In the genomic region with DNA sequence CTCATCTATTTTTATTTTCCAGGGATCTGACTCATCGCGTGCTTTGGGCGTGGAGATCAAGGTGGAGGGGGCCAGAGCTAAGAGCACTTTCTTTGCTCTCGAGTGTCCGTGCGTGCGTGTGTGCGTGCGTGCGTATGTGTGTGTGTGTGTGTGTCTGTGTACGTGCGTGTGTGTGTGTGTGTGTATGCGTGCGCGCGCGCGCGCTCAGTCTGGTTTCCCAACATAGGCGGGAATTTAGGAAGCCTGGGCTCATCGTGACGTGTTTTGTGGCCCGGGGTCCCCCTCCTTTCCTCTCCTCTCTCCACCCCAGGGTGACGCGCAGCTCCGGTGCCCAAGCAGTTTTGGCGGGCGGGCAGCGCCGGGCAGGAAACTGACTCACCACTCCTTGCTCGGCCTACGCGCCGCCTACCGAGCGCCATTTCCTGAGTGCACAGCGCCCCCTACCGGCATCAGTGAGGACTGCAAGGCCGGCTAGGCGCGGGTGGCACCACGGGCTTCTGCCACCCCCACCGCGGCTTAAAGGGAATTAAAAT, we compare ENCODE assay signal across 8 mouse cellular contexts. TPM values are rescaled to one million over a fixed set of nuclear protein-coding genes. Genes with fewer than 3 reads are reported as not detected.
DNase-seq lines count a peak whose midpoint lies in the region; ATAC-seq and TF ChIP-seq lines count a peak whose summit lies in the region.

No protein-coding gene starts in this region.

- under 1% methylated on average over 44 of the region's 44 CpGs for WGBS in embryonic facial prominence, embryonic 12.5 days
- WGBS in kidney, adult 2 months, result under 1% methylated on average over 43 of the region's 44 CpGs
- WGBS in limb, embryonic 11.5 days, result under 1% methylated on average over 44 of the region's 44 CpGs
- under 1% methylated on average over 44 of the region's 44 CpGs for WGBS in midbrain, embryonic 13.5 days
- under 1% methylated on average over 44 of the region's 44 CpGs for WGBS in small intestine, adult 2 months

- TF ChIP-seq POLR2A in kidney, adult 2 months (IDR thresholded peaks at IDR 0.05; ENCODE audit: low read depth, low read length), result no peak
- no peak for TF ChIP-seq POLR2A in small intestine, adult 2 months (IDR thresholded peaks at IDR 0.05; ENCODE audit: low read depth, low read length)

- peaks cover 15% of the 10 kb centered on the region for H3K4me1 ChIP-seq in embryonic facial prominence, embryonic 12.5 days
- H3K4me1 ChIP-seq in kidney, adult 2 months (ENCODE audit: control insufficient read depth, insufficient read depth, low read length), result no peaks in the 10 kb centered on the region
- peaks cover 19% of the 10 kb centered on the region for H3K4me1 ChIP-seq in limb, embryonic 11.5 days (ENCODE audit: control insufficient read depth, insufficient read depth, low read length)
- H3K4me1 ChIP-seq in midbrain, embryonic 13.5 days (replicated peaks), result peaks cover 23% of the 10 kb centered on the region
- peaks cover 2% of the 10 kb centered on the region for H3K4me1 ChIP-seq in small intestine, adult 2 months (ENCODE audit: control insufficient read depth, insufficient read depth, insufficient read length, low read length)

- peak; percentile 92 for TF ChIP-seq CTCF in kidney, adult 2 months (conservative IDR thresholded peaks at IDR 0.05; ENCODE audit: insufficient read depth, insufficient read length, low read depth, low read length)
- peak; percentile 95 for TF ChIP-seq CTCF in small intestine, adult 2 months (IDR thresholded peaks at IDR 0.05; ENCODE audit: extremely low read depth, insufficient read length, insufficient replicate concordance, low read depth, low read length)

- H3K36me3 ChIP-seq in embryonic facial prominence, embryonic 12.5 days, result no peaks in the 10 kb centered on the region
- no peaks in the 10 kb centered on the region for H3K36me3 ChIP-seq in kidney, adult 2 months (ENCODE audit: control insufficient read depth, insufficient read depth, low read length)
- H3K36me3 ChIP-seq in limb, embryonic 11.5 days (ENCODE audit: control insufficient read depth, insufficient read depth, low read length), result no peaks in the 10 kb centered on the region
- H3K36me3 ChIP-seq in midbrain, embryonic 13.5 days, result no peaks in the 10 kb centered on the region
- H3K36me3 ChIP-seq in small intestine, adult 2 months (ENCODE audit: control insufficient read depth, insufficient read depth, low read length), result peaks cover 23% of the 10 kb centered on the region

- no peak overlapping the region for H3K27ac ChIP-seq in embryonic facial prominence, embryonic 12.5 days
- H3K27ac ChIP-seq in kidney, adult 2 months (ENCODE audit: insufficient read depth, low read depth, low read length), result peak overlapping the region; percentile 72
- no peak overlapping the region for H3K27ac ChIP-seq in limb, embryonic 11.5 days (replicated peaks; ENCODE audit: low read depth, low read length)
- H3K27ac ChIP-seq in midbrain, embryonic 13.5 days, result peak overlapping the region; percentile 15; the same call in 1 of the 2 replicates
- H3K27ac ChIP-seq in small intestine, adult 2 months (ENCODE audit: insufficient read depth, low read depth, low read length), result peak overlapping the region; percentile 93

- no peak; the same call in 1 of the 2 replicates for ATAC-seq in embryonic facial prominence, embryonic 12.5 days (ENCODE audit: insufficient number of reproducible peaks, insufficient read depth, low FRiP score, low TSS enrichment)
- peak; percentile 40; the same call in 1 of the 2 replicates for ATAC-seq in limb, embryonic 11.5 days (ENCODE audit: insufficient number of reproducible peaks, low FRiP score, low TSS enrichment, low read depth)
- peak; percentile 82 for ATAC-seq in midbrain, embryonic 13.5 days

- H3K4me2 ChIP-seq in embryonic facial prominence, embryonic 12.5 days (replicated peaks), result peak overlapping the region; percentile 77
- peak overlapping the region; percentile 79 for H3K4me2 ChIP-seq in limb, embryonic 11.5 days (ENCODE audit: low read depth, severe bottlenecking)
- peak overlapping the region; percentile 70 for H3K4me2 ChIP-seq in midbrain, embryonic 13.5 days (replicated peaks)

- no peaks in the 10 kb centered on the region for H3K9me3 ChIP-seq in embryonic facial prominence, embryonic 12.5 days
- H3K9me3 ChIP-seq in limb, embryonic 11.5 days (ENCODE audit: control insufficient read depth, low read length), result no peaks in the 10 kb centered on the region
- no peaks in the 10 kb centered on the region for H3K9me3 ChIP-seq in midbrain, embryonic 13.5 days

- peaks cover 48% of the 10 kb centered on the region for H3K27me3 ChIP-seq in embryonic facial prominence, embryonic 12.5 days
- no peaks in the 10 kb centered on the region for H3K27me3 ChIP-seq in kidney, adult 2 months (replicated peaks; ENCODE audit: control insufficient read depth, insufficient read depth, low read length)
- peaks cover 18% of the 10 kb centered on the region for H3K27me3 ChIP-seq in limb, embryonic 11.5 days (ENCODE audit: control insufficient read depth, insufficient read depth, low read length)
- peaks cover 40% of the 10 kb centered on the region for H3K27me3 ChIP-seq in midbrain, embryonic 13.5 days
- no peaks in the 10 kb centered on the region for H3K27me3 ChIP-seq in small intestine, adult 2 months (ENCODE audit: control insufficient read depth, insufficient read depth, low read length)

- peak overlapping the region; percentile 45 for H3K4me3 ChIP-seq in embryonic facial prominence, embryonic 12.5 days
- H3K4me3 ChIP-seq in kidney, adult 2 months (ENCODE audit: insufficient read depth, low read depth, low read length), result peak overlapping the region; percentile 53
- H3K4me3 ChIP-seq in limb, embryonic 11.5 days (ENCODE audit: low read depth, low read length), result peak overlapping the region; percentile 33
- peak overlapping the region; percentile 49 for H3K4me3 ChIP-seq in midbrain, embryonic 13.5 days (replicated peaks)
- H3K4me3 ChIP-seq in small intestine, adult 2 months (ENCODE audit: low read depth, low read length), result peak overlapping the region; percentile 76

- peak; percentile 98 for DNase-seq in 3134 (ENCODE audit: extremely low read depth, insufficient read length, low spot score)
- peak; percentile 98 for DNase-seq in adrenal gland, postnatal 36 days
- peak; percentile 98 to 99 for DNase-seq in heart, adult 18-20 months
- DNase-seq in kidney, adult 2 months, result peak; percentile 96
- DNase-seq in limb, embryonic 11.5 days (ENCODE audit: low spot score), result peak; percentile 96

- H3K9ac ChIP-seq in embryonic facial prominence, embryonic 12.5 days, result peak overlapping the region; percentile 53
- H3K9ac ChIP-seq in limb, embryonic 11.5 days (ENCODE audit: low read length), result peak overlapping the region; percentile 19; the same call in 1 of the 2 replicates
- peak overlapping the region; percentile 73 for H3K9ac ChIP-seq in midbrain, embryonic 13.5 days (replicated peaks)

RNA-seq across cellular contexts. Expression of gene Cdkn1a, which starts 4.5 kb away (rescaled TPM):
- 10 to 100 TPM; 22.1 to 78.4 TPM for total RNA-seq in adrenal gland, postnatal 36 days (2021)
- polyA plus RNA-seq in embryonic facial prominence, embryonic 12.5 days (2016; fragmentation: Nextera tagmentation; extraction: Ambion mirVana), result 48.2 and 55.6 TPM in 2 replicates
- 100 to 1,000 TPM; 101 to 149 TPM for total RNA-seq in heart, adult 18-20 months (2021)
- polyA plus RNA-seq in kidney, adult 2 months (2012; rRNA removed), result 11.6 and 13.7 TPM in 2 replicates
- polyA plus RNA-seq in limb, embryonic 11.5 days (2014; fragmentation: Nextera tagmentation; extraction: Ambion mirVana), result 40.7 and 41.5 TPM in 2 replicates
- 47.1 and 47.4 TPM in 2 replicates for polyA plus RNA-seq in midbrain, embryonic 13.5 days (2015; fragmentation: Nextera tagmentation; extraction: Ambion mirVana)
- polyA plus RNA-seq in small intestine, adult 2 months (2012; rRNA removed), result 85.1 and 293 TPM in 2 replicates

RNA-seq across cellular contexts. Expression of gene Rab44, which starts 18.7 kb away (rescaled TPM):
- total RNA-seq in adrenal gland, postnatal 36 days (2021), result under 1 TPM; 0.20 to 0.50 TPM
- 0.27 and 0.55 TPM in 2 replicates for polyA plus RNA-seq in embryonic facial prominence, embryonic 12.5 days (2016; fragmentation: Nextera tagmentation; extraction: Ambion mirVana)
- total RNA-seq in heart, adult 18-20 months (2021), result under 1 TPM in 1 of 2 experiments, not detected in 1; 0.69 TPM
- 0.16 and 0.34 TPM in 2 replicates for polyA plus RNA-seq in kidney, adult 2 months (2012; rRNA removed)
- 0.16 TPM in 1 of 2 replicates, not detected in the other for polyA plus RNA-seq in limb, embryonic 11.5 days (2014; fragmentation: Nextera tagmentation; extraction: Ambion mirVana)
- polyA plus RNA-seq in midbrain, embryonic 13.5 days (2015; fragmentation: Nextera tagmentation; extraction: Ambion mirVana), result not detected in 2 replicates
- 0.37 and 2.5 TPM in 2 replicates for polyA plus RNA-seq in small intestine, adult 2 months (2012; rRNA removed)

Comparison
In these comparisons a context has a peak if more than half of its experiments do, and no peak if none do; other contexts are left out.
1. H3K27ac ChIP-seq: peak in kidney, adult 2 months (single experiment), midbrain, embryonic 13.5 days (single experiment) and small intestine, adult 2 months (single experiment); none in embryonic facial prominence, embryonic 12.5 days (single experiment) and limb, embryonic 11.5 days (single experiment).
2. H3K9ac ChIP-seq: peak in every context shown above with its lines; median percentile 73 in midbrain, embryonic 13.5 days; 53 in embryonic facial prominence, embryonic 12.5 days; 19 in limb, embryonic 11.5 days.
3. Peak in every context shown above with its lines, with median percentiles within 50 percentile points of each other: DNase-seq, H3K4me2 ChIP-seq and H3K4me3 ChIP-seq.